Mouse (Mus musculus) left cerebral cortex, postnatal 25 days (tissue): ENCODE results near the gene Slc7a5. TPM values are rescaled to one million over a fixed set of nuclear protein-coding genes. Genes with fewer than 3 reads are reported as not detected.

ENCODE experiments used
- DNase-seq, 2 experiments: peaks; one replicate each; pipeline ENCODE4 v3.0.0; 2022; ENCODE audit warnings: low spot score in 2 of 2, mixed read lengths in 1 of 2
- intact Hi-C: fragments of 180-260 bp; cut with DNase I; formaldehyde crosslinking; loops from one replicate; pipeline ENCODE4 v1.15.1; 2025
- total RNA-seq, 2 experiments: library from RNA; stranded (reverse); gene quantifications; 2 replicates each; pipeline ENCODE4 v1.2.3; 2021

Gene Slc7a5
- total RNA-seq, 2 experiments from 2014 or later, result 65.8 to 76.2 TPM

DNA sequence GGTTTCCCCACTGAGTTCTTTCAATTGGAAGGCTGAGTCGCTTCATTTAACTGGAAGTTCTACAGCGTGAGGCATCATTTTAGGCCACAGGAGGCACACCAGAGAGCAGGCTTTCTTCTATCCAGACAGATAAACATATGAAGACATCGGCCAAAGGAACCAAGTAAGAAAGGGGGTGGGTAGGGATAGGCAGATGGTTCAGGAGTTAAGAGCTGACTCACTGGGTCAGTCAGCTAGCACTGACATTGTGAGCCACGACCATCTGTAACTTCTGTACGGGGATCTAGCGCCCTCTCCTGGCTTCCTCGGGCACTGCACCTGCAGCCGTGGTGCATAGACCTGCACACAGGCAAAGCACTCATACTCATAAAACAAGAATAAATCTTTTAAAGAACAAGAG is 66.3 kb downstream of the Slc7a5 start:
- peak; percentile 58 to 82 for DNase-seq
- intact Hi-C loops, result no loop called here

DNA sequence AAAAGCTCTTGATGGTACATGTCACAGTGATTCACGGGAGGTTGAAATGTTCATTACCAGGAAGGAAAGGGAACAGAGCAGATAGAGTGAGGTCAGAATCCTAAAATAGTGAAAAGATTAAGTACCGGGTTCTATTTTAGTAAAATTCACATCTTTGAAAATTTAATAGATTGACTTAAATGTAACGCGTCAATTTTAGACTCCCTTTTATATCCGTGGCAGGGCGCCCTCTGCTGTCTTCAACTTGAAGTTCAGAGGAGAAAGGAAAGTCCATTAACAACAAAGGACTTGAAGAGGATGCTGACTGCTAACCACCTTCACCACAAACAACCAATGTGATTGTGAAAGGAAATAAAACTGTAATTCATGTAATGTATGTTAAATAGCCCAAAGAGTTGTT is 75.0 kb downstream of the Slc7a5 start:
- peak; percentile 74 to 86 for DNase-seq
- intact Hi-C loops, result loop anchor here (5.0 kb wide), 2 partner anchors 115 to 230 kb away; no protein-coding TSS in a partner anchor

DNA sequence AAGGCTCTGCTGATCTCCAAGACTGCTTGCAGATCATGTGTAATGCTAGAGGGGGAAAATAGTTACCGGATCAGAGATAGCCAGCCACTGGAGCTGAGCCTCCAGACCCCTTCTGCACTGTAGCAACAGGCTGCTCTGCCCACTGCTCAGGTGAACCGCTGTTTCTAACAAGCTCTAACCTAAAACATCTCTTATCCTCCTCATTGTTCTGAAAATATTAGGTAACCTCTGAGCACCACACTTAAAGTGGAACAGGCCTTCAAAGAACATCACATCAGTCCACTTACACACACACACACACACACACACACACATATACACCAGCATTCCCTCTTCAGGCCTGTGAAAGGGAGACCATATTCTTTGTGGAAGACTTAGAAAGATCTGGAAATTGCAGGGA is 75.4 kb downstream of the Slc7a5 start:
- no peak for DNase-seq
- intact Hi-C loops, result loop anchor here (5.0 kb wide), 2 partner anchors 115 to 230 kb away; no protein-coding TSS in a partner anchor

Other genes starting within 250 kb of the Slc7a5 start
- gene Jph3, start 178.1 kb downstream of the Slc7a5 start, total RNA-seq, result 100 to 1,000 TPM; 254 to 260 TPM
- gene Klhdc4, start 78.1 kb downstream of the Slc7a5 start, total RNA-seq, result 10 to 100 TPM; 28.0 to 28.1 TPM
- not detected for gene Car5a, start 37.2 kb upstream of the Slc7a5 start, total RNA-seq
- gene Banp, start 42.1 kb upstream of the Slc7a5 start, total RNA-seq, result 10 to 100 TPM; 36.5 to 58.6 TPM